Mouse (Mus musculus) cerebellum, adult 2 months (tissue): ENCODE measurements at regions not wholly inside any gene's neighbourhood (a gene's known extent, or its start where the extent isn't known, plus 50 kb on each side); places are given as distances from the start of the nearest gene placed in this dataset.

ENCODE experiments used
- DNase-seq, 2 experiments: peaks; one replicate each; pipeline ENCODE4 v3.0.0; 2021
- H3K27ac ChIP-seq: fragments of 200-500 bp; 2 replicates; pipeline ENCODE4 v1.5.1; 2012; ENCODE audit warnings: low read length, control low read depth, inconsistent platforms; ENCODE audit not compliant: insufficient read depth
- H3K27me3 ChIP-seq: fragments of 200-500 bp; 2 replicates; pipeline ENCODE4 v1.6.1; 2012; ENCODE audit warnings: inconsistent platforms, mild to moderate bottlenecking, low read length, moderate library complexity; ENCODE audit not compliant: control insufficient read depth, insufficient read depth
- H3K4me1 ChIP-seq: fragments of 200-500 bp; 2 replicates; pipeline ENCODE4 v1.6.1; 2011; ENCODE audit warnings: low read length; ENCODE audit not compliant: control insufficient read depth, insufficient read depth
- H3K4me3 ChIP-seq: fragments of 200-500 bp; replicated peaks from 2 replicates; pipeline ENCODE3; 2011; ENCODE audit warnings: mild to moderate bottlenecking, low read depth, low read length, control low read depth; ENCODE audit not compliant: insufficient read depth
- CTCF ChIP-seq: fragments of 200-500 bp; IDR thresholded peaks from 2 replicates; pipeline ENCODE4 v1.5.1; 2011; ENCODE audit warnings: low read depth, mild to moderate bottlenecking, control low read depth, low read length, moderate library complexity, borderline replicate concordance; ENCODE audit not compliant: insufficient read depth
- POLR2A ChIP-seq: fragments of 200-500 bp; IDR thresholded peaks from 2 replicates; pipeline ENCODE4 v1.6.1; 2011; ENCODE audit warnings: low read length, control low read depth, borderline replicate concordance; ENCODE audit not compliant: insufficient read depth
- WGBS: fragments of 180-500 bp; shearing (Covaris S2); methylation state at CpG from one replicate; pipeline ENCODE4 v1.1.7; 2018; 5-methylcytosine and 5-hydroxymethylcytosine counted together

- DNase-seq, result no peak
- TF ChIP-seq POLR2A (no peak), CTCF (no peak)
- no peak overlapping the region for H3K27ac ChIP-seq
- H3K4me3 ChIP-seq, result no peak overlapping the region
- WGBS, result 89% methylated on average over 2 of the region's 2 CpGs
- no peaks in the 10 kb centered on the region for H3K4me1 ChIP-seq
- H3K27me3 ChIP-seq, result no peaks in the 10 kb centered on the region; the same call in 1 of the 2 replicates
Observed at GRCm38 (mm10) chr7:70525372-70525771, 158.8 kb upstream of the Nr2f2 start.

DNA sequence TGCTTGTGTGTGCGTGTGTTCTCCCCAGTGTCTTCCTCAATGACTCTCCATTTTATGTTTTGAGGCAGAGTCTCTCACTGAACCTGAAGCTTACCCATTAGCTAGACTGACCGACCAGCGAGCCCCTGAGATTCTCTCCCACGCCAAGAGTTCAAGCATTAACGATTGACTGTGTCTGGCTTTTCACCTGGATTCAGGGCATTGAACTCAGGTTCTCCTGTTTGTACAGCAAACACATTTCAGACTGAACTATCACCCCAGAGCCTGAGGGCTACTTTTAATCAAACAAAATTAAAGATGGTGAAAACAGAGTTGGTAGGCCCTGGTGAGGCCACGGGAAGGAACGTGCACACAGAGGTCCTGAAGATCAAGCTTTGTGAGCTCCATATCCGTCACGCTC is 158.2 kb upstream of the Nr2f2 start:
- Histone ChIP-seq H3K27ac (no peak overlapping the region), H3K4me3 (no peak overlapping the region), H3K4me1 (no peaks in the 10 kb centered on the region), H3K27me3 (no peaks in the 10 kb centered on the region; the same call in 1 of the 2 replicates)
- 88% methylated on average over 9 of the region's 9 CpGs for WGBS
- TF ChIP-seq POLR2A, result no peak
- no peak for TF ChIP-seq CTCF
- DNase-seq, result no peak

DNA sequence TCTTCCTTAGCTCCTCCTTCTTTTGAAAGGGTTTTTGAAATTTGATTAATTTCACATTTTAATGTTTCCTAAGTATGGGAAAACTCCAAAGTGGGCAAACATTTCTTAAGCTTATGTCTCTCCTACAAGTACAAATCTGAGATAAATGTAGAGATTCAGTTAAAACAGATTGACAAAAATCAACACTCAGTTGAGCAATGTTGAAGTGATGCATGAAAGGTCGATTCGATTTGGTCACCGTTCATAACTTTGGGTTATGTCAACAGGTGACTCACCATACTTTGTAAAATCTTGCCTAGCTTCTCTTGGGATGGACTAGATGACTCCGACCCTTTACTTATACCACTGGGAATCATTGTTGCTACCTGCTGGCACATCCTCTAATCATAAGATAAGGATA is 157.7 kb upstream of the Nr2f2 start:
- Histone ChIP-seq H3K27me3 (no peaks in the 10 kb centered on the region; the same call in 1 of the 2 replicates), H3K27ac (no peak overlapping the region), H3K4me1 (no peaks in the 10 kb centered on the region), H3K4me3 (no peak overlapping the region)
- 94% methylated on average over 4 of the region's 4 CpGs for WGBS
- TF ChIP-seq CTCF (no peak), POLR2A (no peak)
- DNase-seq, result no peak

GRCm38 (mm10) chr7:70516741-70517140 is 150.2 kb upstream of the Nr2f2 start:
- no peak for TF ChIP-seq POLR2A
- no peak for TF ChIP-seq CTCF
- no peaks in the 10 kb centered on the region for H3K4me1 ChIP-seq
- no peak overlapping the region for H3K27ac ChIP-seq
- no peak overlapping the region for H3K4me3 ChIP-seq
- WGBS, result 61% methylated on average over 3 of the region's 3 CpGs
- no peak for DNase-seq
- no peaks in the 10 kb centered on the region for H3K27me3 ChIP-seq

GRCm38 (mm10) chr7:70515341-70515851 is 148.9 kb upstream of the Nr2f2 start:
- 60% methylated on average over 8 of the region's 8 CpGs for WGBS
- no peak for DNase-seq
- Histone ChIP-seq H3K27ac (no peak overlapping the region), H3K27me3 (no peaks in the 10 kb centered on the region), H3K4me3 (no peak overlapping the region), H3K4me1 (no peaks in the 10 kb centered on the region)
- TF ChIP-seq CTCF (no peak), POLR2A (no peak)

DNA sequence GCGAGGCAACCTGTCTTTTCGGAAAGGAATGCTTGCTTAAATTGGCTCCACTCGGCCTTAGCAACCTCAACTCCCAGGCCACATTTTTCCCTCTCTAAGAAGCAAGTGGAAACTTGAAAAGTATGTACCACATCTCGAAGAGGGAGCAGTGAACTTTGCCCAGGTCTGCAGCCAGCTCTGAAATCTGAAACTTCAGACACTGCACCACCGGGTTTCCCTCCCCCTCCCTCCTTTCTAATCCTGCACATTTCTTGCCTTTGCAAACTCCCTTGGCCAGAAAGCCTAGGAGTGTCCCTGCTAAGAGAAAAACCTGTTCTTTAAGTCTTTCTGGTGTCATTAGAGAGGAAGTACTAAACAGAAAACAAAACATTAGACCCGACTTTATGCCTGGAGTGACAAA is 148.1 kb upstream of the Nr2f2 start:
- Histone ChIP-seq H3K4me1 (no peaks in the 10 kb centered on the region), H3K27me3 (no peaks in the 10 kb centered on the region), H3K27ac (no peak overlapping the region), H3K4me3 (no peak overlapping the region)
- 37% methylated on average over 6 of the region's 6 CpGs for WGBS
- TF ChIP-seq POLR2A, result no peak
- no peak for TF ChIP-seq CTCF
- DNase-seq, result no peak

GRCm38 (mm10) chr7:70512354-70512753 is 145.8 kb upstream of the Nr2f2 start:
- no peak overlapping the region for H3K4me3 ChIP-seq
- H3K27ac ChIP-seq, result no peak overlapping the region
- no peak for DNase-seq
- H3K4me1 ChIP-seq, result no peaks in the 10 kb centered on the region
- 89% methylated on average over 6 of the region's 6 CpGs for WGBS
- TF ChIP-seq POLR2A (no peak), CTCF (no peak)
- no peaks in the 10 kb centered on the region for H3K27me3 ChIP-seq

DNA sequence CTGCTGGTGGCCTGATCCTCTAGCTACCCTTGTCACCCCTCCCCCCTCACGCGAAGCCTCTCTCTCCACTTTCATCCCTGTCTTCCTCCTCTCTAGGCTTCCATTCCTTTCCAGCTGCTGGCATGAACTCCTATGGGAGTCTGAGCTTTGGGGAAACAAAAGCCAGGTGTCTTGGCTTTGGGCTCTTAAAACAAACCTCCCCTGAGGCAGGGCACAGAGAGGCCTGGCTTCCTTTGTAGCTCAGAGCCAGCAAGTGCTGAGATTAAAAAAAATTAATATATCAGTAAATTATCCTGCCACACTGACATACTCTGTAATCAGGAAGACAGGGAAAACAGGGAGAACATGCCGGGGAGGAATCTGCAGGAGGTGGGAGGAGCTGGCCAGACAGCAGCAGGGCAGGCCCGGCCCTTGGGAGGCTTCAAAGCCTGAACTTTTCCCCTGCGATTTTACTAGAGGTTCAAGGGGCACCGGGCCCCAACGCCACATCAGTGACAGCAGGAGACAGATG is 139.2 kb upstream of the Nr2f2 start:
- 30% methylated on average over 7 of the region's 7 CpGs for WGBS
- Histone ChIP-seq H3K4me3 (no peak overlapping the region), H3K27me3 (no peaks in the 10 kb centered on the region), H3K27ac (no peak overlapping the region), H3K4me1 (no peaks in the 10 kb centered on the region)
- no peak for DNase-seq
- TF ChIP-seq POLR2A (no peak), CTCF (no peak)

DNA sequence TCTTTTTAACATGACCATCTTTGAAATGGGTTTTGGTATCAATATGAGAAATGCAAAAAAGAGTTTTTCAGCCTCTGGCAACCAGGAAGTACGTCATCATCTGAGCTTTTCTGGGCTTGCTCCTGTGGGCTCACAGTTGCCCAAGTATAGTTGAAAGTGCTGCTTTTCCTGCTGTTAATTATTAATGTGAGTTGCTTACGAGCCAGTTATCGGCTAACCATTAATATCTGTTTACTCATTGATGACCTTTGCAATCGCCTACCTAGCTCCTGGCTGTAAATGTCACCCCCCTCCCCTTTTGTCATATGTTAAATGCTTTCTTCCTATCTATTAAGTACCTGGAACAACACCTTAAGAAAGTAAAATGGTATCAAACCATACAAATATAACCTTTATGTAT is 135.3 kb upstream of the Nr2f2 start:
- 95% methylated on average over 4 of the region's 4 CpGs for WGBS
- no peak for DNase-seq
- H3K27ac ChIP-seq, result no peak overlapping the region
- no peaks in the 10 kb centered on the region for H3K27me3 ChIP-seq
- TF ChIP-seq CTCF (no peak), POLR2A (no peak)
- H3K4me1 ChIP-seq, result no peaks in the 10 kb centered on the region; the same call in 1 of the 2 replicates
- H3K4me3 ChIP-seq, result no peak overlapping the region
